Mouse (Mus musculus) forebrain, embryonic 10.5 days (tissue): Measurements from ENCODE around the gene Npc2. TPM values are rescaled to one million over a fixed set of nuclear protein-coding genes. Genes with fewer than 3 reads are reported as not detected.

Source experiments
- DNase-seq: peaks from one replicate; pipeline ENCODE4 v3.0.0-alpha.2; 2017; ENCODE audit warnings: low spot score; ENCODE audit errors: extremely low spot score
- H3K27ac ChIP-seq: fragments of 300-500 bp; sonication (generic); 2 replicates; pipeline ENCODE4 v1.5.1; 2016; ENCODE audit warnings: mild to moderate bottlenecking
- H3K27me3 ChIP-seq: fragments of 300-500 bp; sonication (generic); 2 replicates; pipeline ENCODE4 v1.6.1; 2016; ENCODE audit warnings: mild to moderate bottlenecking; ENCODE audit not compliant: poor library complexity, severe bottlenecking
- H3K36me3 ChIP-seq: fragments of 300-500 bp; sonication (generic); replicated peaks from 2 replicates; pipeline ENCODE4 v1.6.1; 2016; ENCODE audit warnings: mild to moderate bottlenecking, moderate library complexity
- H3K4me1 ChIP-seq: fragments of 300-500 bp; sonication (generic); 2 replicates; pipeline ENCODE4 v1.6.1; 2016
- H3K4me3 ChIP-seq: fragments of 300-500 bp; sonication (generic); 2 replicates; pipeline ENCODE4 v1.5.1; 2016; ENCODE audit warnings: mild to moderate bottlenecking, moderate library complexity
- H3K9me3 ChIP-seq: fragments of 300-500 bp; sonication (generic); 2 replicates; pipeline ENCODE4 v1.6.1; 2016; ENCODE audit warnings: mild to moderate bottlenecking, moderate library complexity
- WGBS: fragments of 180-500 bp; shearing (Covaris S2); methylation state at CpG from one replicate; pipeline ENCODE4 v1.1.7; 2016; 5-methylcytosine and 5-hydroxymethylcytosine counted together
- polyA plus RNA-seq: library from polyadenylated mRNA; unstranded; fragments of >200 nt; fragmentation: Nextera tagmentation; extraction: Ambion mirVana; gene quantifications from 2 replicates; pipeline ENCODE4 v1.2.1, GENCODE M21; 2016

Gene Npc2
- polyA plus RNA-seq, 1 experiment from 2014 or later = 66.0 TPM

DNA sequence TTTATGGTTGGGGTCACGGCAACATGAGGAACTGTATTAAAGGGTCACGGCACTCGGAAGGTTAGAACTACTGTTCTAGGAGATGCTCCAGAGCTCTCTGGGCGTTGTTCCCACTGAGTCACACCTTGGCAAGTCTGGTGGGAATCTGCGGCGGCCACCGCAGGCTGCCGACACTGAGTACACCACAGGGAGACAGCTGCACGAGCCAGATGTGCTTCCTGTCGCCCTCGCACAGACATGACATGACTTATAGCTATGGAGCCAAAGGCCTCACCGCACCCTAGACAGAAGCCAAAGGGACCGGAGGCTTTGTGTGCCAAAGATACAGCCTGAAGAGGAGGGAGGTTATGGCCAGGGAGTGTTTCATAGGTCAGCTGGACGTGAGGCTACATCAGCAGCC lies 22.3 kb downstream of the Npc2 start:
- peaks cover 60% of the 10 kb centered on the region for H3K4me1 ChIP-seq
- peaks cover 2% of the 10 kb centered on the region for H3K36me3 ChIP-seq
- no peak overlapping the region for H3K27ac ChIP-seq
- no peak overlapping the region for H3K4me3 ChIP-seq
- no peaks in the 10 kb centered on the region for H3K9me3 ChIP-seq
- peaks cover 16% of the 10 kb centered on the region for H3K27me3 ChIP-seq
- WGBS = 85% methylated on average over 14 of the region's 14 CpGs
- no peak for DNase-seq

DNA sequence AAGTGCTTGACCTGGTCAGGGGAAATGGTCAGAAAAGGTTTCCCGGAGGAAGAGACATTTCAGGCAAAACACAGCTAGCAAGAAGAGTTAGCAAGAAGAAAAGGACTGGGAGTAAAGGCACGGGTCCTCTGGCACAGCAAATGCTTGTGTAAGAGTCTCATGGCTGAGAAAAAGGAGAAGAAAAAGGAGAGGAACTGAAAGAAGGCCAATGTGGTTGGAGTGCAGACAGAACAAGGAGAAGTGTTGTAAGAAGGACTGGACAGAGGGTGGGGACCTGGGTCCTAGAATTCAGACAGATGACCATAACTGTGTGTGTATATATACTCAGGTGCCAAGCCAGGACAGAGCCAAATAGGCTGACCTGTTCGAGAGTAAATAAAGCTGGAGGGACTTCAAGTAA lies 24.8 kb downstream of the Npc2 start:
- 75% methylated on average over 3 of the region's 3 CpGs for WGBS

DNA sequence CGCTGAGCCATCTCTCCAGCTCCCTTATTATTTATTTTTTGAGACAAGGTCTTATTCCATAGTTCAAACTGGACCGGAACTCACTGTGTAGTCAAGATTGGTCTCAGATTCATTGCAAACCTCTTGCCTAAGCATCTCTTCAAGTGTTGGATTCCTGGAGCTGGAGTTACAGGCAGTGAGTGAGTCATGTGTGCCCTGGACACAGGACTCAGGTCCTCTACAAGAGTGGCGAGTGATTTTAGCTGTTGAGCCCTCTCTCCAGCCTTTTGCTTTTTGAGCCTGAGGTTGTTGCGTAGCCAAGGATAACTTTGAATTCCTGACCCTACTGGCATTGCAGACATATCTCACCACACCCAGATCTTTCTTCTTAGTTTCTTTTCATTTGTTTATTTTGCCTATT lies 27.3 kb downstream of the Npc2 start:
- no peak for DNase-seq
- Histone ChIP-seq H3K4me1 (peaks cover 17% of the 10 kb centered on the region), H3K27me3 (peaks cover 9% of the 10 kb centered on the region), H3K4me3 (no peak overlapping the region), H3K27ac (no peak overlapping the region), H3K9me3 (no peaks in the 10 kb centered on the region), H3K36me3 (no peaks in the 10 kb centered on the region)
- 56% methylated on average over 4 of the region's 4 CpGs for WGBS

More for the DNA sequence above, 24.8 kb downstream of the Npc2 start:
- peaks cover 34% of the 10 kb centered on the region for H3K4me1 ChIP-seq
- H3K9me3 ChIP-seq = no peaks in the 10 kb centered on the region
- H3K36me3 ChIP-seq = no peaks in the 10 kb centered on the region
- peaks cover 9% of the 10 kb centered on the region for H3K27me3 ChIP-seq
- H3K27ac ChIP-seq = no peak overlapping the region
- H3K4me3 ChIP-seq = no peak overlapping the region
- no peak for DNase-seq

DNA sequence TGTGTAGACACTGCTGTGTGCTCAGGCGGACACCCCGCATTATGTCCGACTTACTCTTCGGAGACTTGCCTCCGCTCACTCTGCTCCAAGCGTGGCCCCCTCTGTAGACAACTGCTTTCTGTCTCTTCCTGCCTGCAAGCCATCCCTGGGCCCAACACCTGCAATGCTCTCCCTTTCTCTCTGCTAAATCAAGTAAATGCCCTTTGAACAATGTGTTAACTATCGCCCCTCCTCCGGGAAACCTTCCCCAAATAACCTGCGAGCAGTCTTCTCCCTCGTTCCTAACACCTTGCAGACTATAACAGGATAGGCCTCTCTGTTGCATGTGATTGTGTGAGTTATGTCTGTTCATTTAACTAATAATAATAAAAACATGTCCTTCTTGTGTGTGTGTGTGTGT lies 29.5 kb downstream of the Npc2 start:
- Histone ChIP-seq H3K4me1 (peaks cover 8% of the 10 kb centered on the region), H3K27ac (no peak overlapping the region), H3K27me3 (peaks cover 9% of the 10 kb centered on the region), H3K9me3 (no peaks in the 10 kb centered on the region), H3K36me3 (no peaks in the 10 kb centered on the region), H3K4me3 (no peak overlapping the region)
- no peak for DNase-seq
- 90% methylated on average over 10 of the region's 10 CpGs for WGBS

DNA sequence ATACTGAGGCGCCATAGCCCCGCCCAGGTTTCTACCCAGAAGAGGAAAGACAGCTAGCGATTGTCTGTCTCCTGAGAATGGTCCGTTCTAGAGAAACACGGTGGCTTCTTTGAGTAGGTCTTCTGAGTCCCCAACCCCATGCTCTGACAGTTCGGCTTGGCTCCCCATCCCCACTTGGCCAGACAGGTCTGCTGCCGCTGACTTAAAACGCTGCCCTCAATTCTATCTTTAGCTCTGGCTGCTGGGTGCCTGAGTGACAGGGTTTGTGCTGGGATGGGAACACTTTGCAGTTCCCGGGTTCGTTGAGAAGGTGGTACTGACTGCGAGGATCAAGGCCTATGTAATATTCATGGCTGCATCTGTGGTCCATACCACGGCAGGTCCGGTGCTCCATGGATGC lies 39.6 kb downstream of the Npc2 start:
- Histone ChIP-seq H3K36me3 (no peaks in the 10 kb centered on the region), H3K4me1 (no peaks in the 10 kb centered on the region), H3K27me3 (no peaks in the 10 kb centered on the region), H3K4me3 (no peak overlapping the region), H3K9me3 (no peaks in the 10 kb centered on the region), H3K27ac (no peak overlapping the region)
- no peak for DNase-seq
- 82% methylated on average over 13 of the region's 13 CpGs for WGBS

DNA sequence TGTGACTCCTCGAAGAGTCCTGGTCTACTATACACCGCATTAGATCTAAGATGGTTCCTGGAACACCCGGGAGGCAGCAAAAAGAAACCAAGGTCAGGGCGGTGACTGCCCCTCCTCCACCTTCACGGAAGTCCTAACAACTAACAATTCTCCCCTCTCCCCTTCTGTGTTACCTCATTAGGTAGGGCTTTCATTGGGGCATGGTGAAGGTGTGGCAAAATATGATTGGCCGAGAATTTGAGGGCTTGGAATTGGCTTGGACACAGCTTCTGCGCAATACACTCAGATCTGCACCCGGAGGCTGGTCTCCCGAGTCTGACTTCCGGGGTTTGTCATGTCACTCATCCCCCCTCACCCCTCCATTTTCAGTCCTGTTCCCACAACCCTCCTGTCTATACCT lies 44.5 kb downstream of the Npc2 start:
- Histone ChIP-seq H3K36me3 (no peaks in the 10 kb centered on the region), H3K4me3 (no peak overlapping the region)
- 90% methylated on average over 10 of the region's 10 CpGs for WGBS

DNA sequence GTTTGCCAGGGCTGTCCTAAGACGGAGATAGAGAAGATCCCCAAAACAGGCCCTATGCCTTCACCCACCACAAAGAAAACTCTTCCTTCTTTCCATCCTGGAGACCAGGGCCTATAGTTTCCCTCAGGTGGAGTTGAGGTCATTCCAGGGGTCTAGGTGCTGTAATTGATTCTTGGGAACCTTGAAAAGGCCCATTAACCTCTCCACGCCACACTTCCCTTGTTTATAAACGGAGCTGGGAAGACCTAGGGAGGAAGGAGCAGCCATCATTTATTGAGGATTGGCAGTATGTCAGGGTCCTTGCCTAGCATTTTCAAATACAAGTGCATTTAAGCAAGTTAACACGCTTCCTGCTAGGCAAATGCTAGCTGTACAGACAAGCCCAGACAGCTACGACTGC lies 45.5 kb downstream of the Npc2 start:
- H3K4me1 ChIP-seq = peaks cover 4% of the 10 kb centered on the region; the same call in 1 of the 2 replicates
- no peaks in the 10 kb centered on the region for H3K9me3 ChIP-seq
- H3K27me3 ChIP-seq = no peaks in the 10 kb centered on the region
- H3K27ac ChIP-seq = no peak overlapping the region
- no peak overlapping the region for H3K4me3 ChIP-seq
- no peak for DNase-seq
- H3K36me3 ChIP-seq = no peaks in the 10 kb centered on the region
- WGBS = 85% methylated on average over 5 of the region's 5 CpGs

More for the DNA sequence above, 44.5 kb downstream of the Npc2 start:
- DNase-seq = no peak
- no peak overlapping the region for H3K27ac ChIP-seq
- no peaks in the 10 kb centered on the region for H3K27me3 ChIP-seq
- no peaks in the 10 kb centered on the region for H3K9me3 ChIP-seq
- H3K4me1 ChIP-seq = peaks cover 4% of the 10 kb centered on the region; the same call in 1 of the 2 replicates

DNA sequence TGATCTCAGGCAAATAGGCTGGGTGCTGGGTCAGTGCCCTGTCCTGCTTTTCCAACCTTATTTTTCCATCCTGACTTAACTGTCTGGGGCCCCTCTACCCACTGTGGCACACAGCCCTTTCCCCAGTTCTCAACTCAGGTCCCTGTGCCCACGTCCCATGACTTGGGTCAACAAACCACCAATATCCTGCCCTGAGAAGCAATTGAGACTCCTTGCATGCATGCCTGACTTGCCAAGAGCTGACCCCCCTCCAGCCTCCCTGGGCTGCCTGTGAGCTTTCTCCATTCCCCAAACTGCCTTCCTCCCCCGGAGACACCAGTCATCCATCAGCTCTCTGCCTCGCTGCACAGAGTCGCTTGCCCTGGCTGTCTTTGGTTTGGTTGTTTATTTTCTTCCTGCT lies 46.0 kb downstream of the Npc2 start:
- no peak overlapping the region for H3K4me3 ChIP-seq
- WGBS = 79% methylated on average over 4 of the region's 4 CpGs
- H3K27me3 ChIP-seq = no peaks in the 10 kb centered on the region
- H3K9me3 ChIP-seq = no peaks in the 10 kb centered on the region
- H3K36me3 ChIP-seq = no peaks in the 10 kb centered on the region
- peaks cover 4% of the 10 kb centered on the region; the same call in 1 of the 2 replicates for H3K4me1 ChIP-seq
- H3K27ac ChIP-seq = no peak overlapping the region
- no peak for DNase-seq

DNA sequence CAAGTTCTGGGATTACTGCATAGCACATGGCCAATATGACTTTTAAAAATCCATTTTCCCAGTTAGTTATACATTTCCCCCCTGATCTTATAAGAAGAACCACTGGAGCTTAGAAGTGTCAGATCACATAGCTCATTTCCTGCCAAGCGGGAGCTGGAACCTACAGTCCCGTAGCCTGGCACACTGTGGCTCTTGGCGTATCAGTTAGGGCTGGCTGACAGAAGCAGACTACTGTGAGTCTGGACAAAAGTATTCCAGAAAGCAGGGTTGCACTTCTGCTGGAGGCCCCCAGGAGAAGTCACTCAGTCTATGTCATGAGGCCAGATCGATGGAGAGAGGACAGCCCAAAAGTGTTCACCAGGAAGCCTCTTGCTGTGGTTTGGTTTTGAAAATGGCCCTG lies 46.6 kb downstream of the Npc2 start:
- H3K36me3 ChIP-seq = no peaks in the 10 kb centered on the region
- no peaks in the 10 kb centered on the region for H3K27me3 ChIP-seq
- H3K27ac ChIP-seq = no peak overlapping the region
- WGBS = 86% methylated on average over 4 of the region's 4 CpGs
- peaks cover 4% of the 10 kb centered on the region; the same call in 1 of the 2 replicates for H3K4me1 ChIP-seq
- H3K9me3 ChIP-seq = no peaks in the 10 kb centered on the region
- no peak overlapping the region for H3K4me3 ChIP-seq
- DNase-seq = no peak

DNA sequence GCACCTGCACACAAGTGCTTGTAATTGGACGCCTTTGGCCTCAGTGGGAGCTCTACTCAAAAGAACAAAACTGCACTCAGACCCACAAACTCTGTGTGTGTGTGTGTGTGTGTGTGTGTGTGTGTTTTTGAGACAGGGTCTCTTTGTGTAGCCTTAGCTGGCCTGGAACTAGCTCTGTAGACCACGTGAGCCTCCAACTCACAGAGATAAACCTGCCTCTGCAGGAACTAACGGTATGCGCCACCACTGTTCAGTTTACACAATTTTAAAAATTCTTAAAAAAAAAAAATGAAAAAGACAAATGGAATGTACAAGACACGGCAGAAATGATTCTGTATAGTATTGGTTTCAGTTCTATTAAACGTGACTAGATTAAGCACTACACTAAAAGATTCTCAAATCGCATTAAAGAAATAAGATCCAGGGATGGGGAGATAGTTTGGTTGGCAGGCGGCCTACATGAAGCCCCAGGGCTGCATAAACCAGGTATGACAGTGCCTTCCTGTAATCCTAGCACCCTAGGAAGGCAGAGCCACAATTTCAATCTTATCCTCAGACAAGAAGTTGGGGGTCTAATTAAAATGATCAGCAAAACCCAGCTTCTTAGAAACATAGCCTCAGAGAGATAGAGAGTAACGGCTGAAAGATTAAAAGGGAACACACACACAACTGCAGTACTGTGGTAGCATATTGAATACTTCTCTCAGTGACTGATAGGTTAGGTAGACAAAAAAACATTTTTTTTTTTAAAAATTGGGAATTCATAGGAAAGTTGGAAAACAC lies 54.3 kb downstream of the Npc2 start:
- Histone ChIP-seq H3K9me3 (no peaks in the 10 kb centered on the region), H3K4me3 (no peak overlapping the region), H3K36me3 (no peaks in the 10 kb centered on the region), H3K27ac (no peak overlapping the region), H3K27me3 (no peaks in the 10 kb centered on the region), H3K4me1 (no peaks in the 10 kb centered on the region)
- no peak for DNase-seq
- WGBS = 90% methylated on average over 9 of the region's 9 CpGs

DNA sequence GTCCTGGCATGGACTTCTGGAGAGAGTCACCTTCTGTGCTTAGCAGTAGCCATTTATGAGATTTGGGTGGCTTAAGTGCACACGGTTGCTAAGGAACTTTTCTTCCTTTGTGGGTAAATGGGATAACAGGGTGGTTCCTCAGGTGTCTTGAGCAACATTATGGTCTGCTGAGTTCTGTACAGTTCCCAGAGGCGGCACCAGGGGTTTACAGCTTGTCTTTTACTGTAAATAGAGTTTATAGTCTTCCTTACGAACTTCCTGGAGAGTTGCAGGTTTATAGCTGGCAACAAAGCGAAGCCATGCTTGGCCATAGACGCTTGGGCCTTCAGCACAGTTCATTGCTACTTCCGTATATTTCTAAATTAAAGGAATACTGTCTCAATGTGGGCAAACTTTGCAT lies 58.4 kb downstream of the Npc2 start:
- Histone ChIP-seq H3K36me3 (no peaks in the 10 kb centered on the region), H3K27me3 (no peaks in the 10 kb centered on the region), H3K9me3 (no peaks in the 10 kb centered on the region), H3K4me1 (0 out of 2 replicates have a peak, but pooled peaks cover 4% of the 10 kb centered on the region), H3K27ac (no peak overlapping the region), H3K4me3 (no peak overlapping the region)
- DNase-seq = no peak
- WGBS = 91% methylated on average over 6 of the region's 6 CpGs

DNA sequence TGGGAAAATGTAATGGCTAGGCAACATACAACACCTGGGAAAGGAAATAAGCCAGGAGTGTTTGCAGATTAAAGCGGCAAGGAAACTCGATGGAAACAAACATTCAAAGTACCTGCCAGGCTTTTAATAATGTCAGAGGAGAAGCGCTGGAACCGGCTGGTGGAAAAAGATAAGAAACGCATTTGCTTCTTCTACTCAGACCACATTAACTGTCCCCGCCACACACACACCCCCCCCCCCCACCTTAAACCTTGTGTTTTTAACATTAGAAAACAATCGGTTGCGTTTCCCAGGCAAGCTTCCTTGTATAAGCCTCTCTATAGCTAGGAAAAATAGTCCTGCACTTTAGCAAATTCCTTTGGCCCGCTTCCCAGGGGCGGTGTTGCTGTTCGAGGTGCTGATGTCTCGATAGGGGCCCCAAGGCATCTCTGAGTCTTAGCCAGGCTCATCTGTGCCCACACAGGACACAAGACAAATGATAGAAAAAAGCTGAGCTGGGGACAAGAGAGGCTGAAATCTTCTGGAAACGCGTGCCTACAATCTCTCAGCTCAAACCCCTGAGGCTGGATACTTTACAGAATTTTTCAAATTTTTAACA lies 63.0 kb downstream of the Npc2 start:
- DNase-seq = no peak
- Histone ChIP-seq H3K27me3 (no peaks in the 10 kb centered on the region; the same call in 1 of the 2 replicates), H3K4me1 (peaks cover 17% of the 10 kb centered on the region), H3K9me3 (no peaks in the 10 kb centered on the region), H3K36me3 (no peaks in the 10 kb centered on the region), H3K27ac (no peak overlapping the region), H3K4me3 (no peak overlapping the region)
- WGBS = 30% methylated on average over 14 of the region's 14 CpGs

DNA sequence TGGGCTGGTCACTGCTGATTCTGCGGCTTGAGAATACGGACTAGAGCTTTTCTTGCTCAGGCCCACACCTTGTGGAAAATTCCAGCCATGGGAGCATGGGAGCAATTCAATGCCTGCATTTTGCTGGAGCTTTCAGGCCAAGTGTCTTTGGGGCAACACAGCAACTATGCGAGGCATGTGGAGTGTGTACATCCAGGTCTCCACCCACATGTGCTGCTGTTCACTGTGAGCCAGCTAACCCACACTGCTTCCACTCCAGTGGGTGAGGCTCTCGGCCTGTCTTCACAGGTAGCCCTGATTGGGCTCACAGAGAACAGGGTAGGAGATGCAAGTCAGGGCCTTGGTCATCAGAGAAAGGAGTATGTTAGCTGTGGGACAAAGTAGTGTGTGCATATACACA lies 65.1 kb downstream of the Npc2 start:
- no peaks in the 10 kb centered on the region for H3K36me3 ChIP-seq
- peaks cover 17% of the 10 kb centered on the region for H3K4me1 ChIP-seq
- 88% methylated on average over 4 of the region's 4 CpGs for WGBS
- H3K27ac ChIP-seq = no peak overlapping the region
- DNase-seq = no peak
- H3K4me3 ChIP-seq = no peak overlapping the region
- H3K27me3 ChIP-seq = peaks cover 4% of the 10 kb centered on the region; the same call in 1 of the 2 replicates
- no peaks in the 10 kb centered on the region for H3K9me3 ChIP-seq
